In genomic region chr11:81590911-81591310, GRCm38 (mm10) we compare ENCODE assay signal across 12 mouse cellular contexts.
DNase-seq lines count a peak whose midpoint lies in the region; ATAC-seq and TF ChIP-seq lines count a peak whose summit lies in the region.
"Had no signal": no experiment of that assay in that cellular context is flagged by ENCODE, and none has a peak within 500 bp of the region (broad histone marks: within the 10 kb centered on the region; RNA-seq: fewer than 3 reads in every experiment).

No protein-coding gene starts in this region.

- no peaks in the 10 kb centered on the region for H3K36me3 ChIP-seq in heart, postnatal 0 days (replicated peaks; ENCODE audit: control insufficient read depth, insufficient read depth, low read length)
- no peaks in the 10 kb centered on the region for H3K36me3 ChIP-seq in lung, embryonic 14.5 days (ENCODE audit: insufficient read depth)
- H3K36me3 ChIP-seq: heart, embryonic 15.5 days had no signal

- no peak overlapping the region for H3K27ac ChIP-seq in heart, postnatal 0 days (ENCODE audit: low read depth)
- H3K27ac ChIP-seq in lung, embryonic 14.5 days (ENCODE audit: low read depth): no peak overlapping the region
- H3K27ac ChIP-seq: heart, embryonic 15.5 days; macrophage had no signal

- intact Hi-C loops in heart, postnatal 14 days (cut with DNase I): no loop called here
- intact Hi-C loops in left cerebral cortex, postnatal 4 days (cut with DNase I): loop anchor here (10.0 kb wide), 1 partner anchor 436 kb away; no protein-coding TSS in a partner anchor

- WGBS in heart, postnatal 0 days: 67% methylated on average over 4 of the region's 4 CpGs
- WGBS in lung, embryonic 14.5 days: 61% methylated on average over 4 of the region's 4 CpGs

- no peak overlapping the region for H3K9ac ChIP-seq in heart, postnatal 0 days (replicated peaks; ENCODE audit: low read depth, low read length)
- H3K9ac ChIP-seq in lung, embryonic 14.5 days: no peak overlapping the region
- H3K9ac ChIP-seq: heart, embryonic 15.5 days had no signal

- no peaks in the 10 kb centered on the region for H3K9me3 ChIP-seq in heart, postnatal 0 days (replicated peaks; ENCODE audit: control insufficient read depth, low read length)
- H3K9me3 ChIP-seq in lung, embryonic 14.5 days (ENCODE audit: low read depth, low read length): no peaks in the 10 kb centered on the region
- H3K9me3 ChIP-seq: heart, embryonic 15.5 days had no signal

- DNase-seq in heart, postnatal 0 days (ENCODE audit: low spot score): no peak
- no peak for DNase-seq in heart, postnatal 14 days
- DNase-seq in lung, embryonic 14.5 days: peak; percentile 69
- DNase-seq in lung, adult 18-20 months: no peak
- DNase-seq in NIH3T3 (ENCODE audit: low read depth): peak; percentile 32
- DNase-seq in embryo, embryonic 11 days: peak; percentile 66
- no peak for DNase-seq in left cerebral cortex, postnatal 4 days
- DNase-seq: gastrocnemius, postnatal 10 days had no signal

- H3K4me3 ChIP-seq in heart, postnatal 0 days (ENCODE audit: low read depth, low read length): no peak overlapping the region
- no peak overlapping the region for H3K4me3 ChIP-seq in lung, embryonic 14.5 days (ENCODE audit: low read depth, low read length)
- H3K4me3 ChIP-seq: heart, embryonic 15.5 days had no signal

- TF ChIP-seq CTCF in heart, postnatal 0 days (IDR thresholded peaks at IDR 0.05; ENCODE audit: low read depth): peak; percentile 58
- TF ChIP-seq CTCF in lung, embryonic 14.5 days (IDR thresholded peaks at IDR 0.05; ENCODE audit: low read depth): peak; percentile 55

- ATAC-seq in heart, postnatal 0 days (ENCODE audit: insufficient read depth, low read depth): no peak
- ATAC-seq in lung, embryonic 14.5 days (ENCODE audit: insufficient read depth): no peak
- no peak for ATAC-seq in monocyte, adult 5-6 weeks (replicated peaks; ENCODE audit: insufficient number of reproducible peaks, low FRiP score, low TSS enrichment, poor library complexity, severe bottlenecking)
- ATAC-seq: inflammation-experienced regulatory T-cells, adult 6 months had no signal

- H3K4me2 ChIP-seq in heart, postnatal 0 days (ENCODE audit: low read depth, low read length): no peak overlapping the region
- no peak overlapping the region for H3K4me2 ChIP-seq in lung, embryonic 14.5 days
- H3K4me2 ChIP-seq: heart, embryonic 15.5 days had no signal

- H3K27me3 ChIP-seq in heart, postnatal 0 days (ENCODE audit: control insufficient read depth, insufficient read depth, low read length): no peaks in the 10 kb centered on the region
- H3K27me3 ChIP-seq in lung, embryonic 14.5 days (ENCODE audit: insufficient read depth, low read length): no peaks in the 10 kb centered on the region
- H3K27me3 ChIP-seq: heart, embryonic 15.5 days had no signal

- no peak for TF ChIP-seq EP300 in heart, postnatal 0 days (IDR thresholded peaks at IDR 0.05; ENCODE audit: low read depth)

- H3K4me1 ChIP-seq in heart, postnatal 0 days (ENCODE audit: control insufficient read depth, insufficient read depth): peaks cover 11% of the 10 kb centered on the region
- H3K4me1 ChIP-seq in lung, embryonic 14.5 days (ENCODE audit: insufficient read depth): no peaks in the 10 kb centered on the region

Comparison
In these comparisons a context has a peak if more than half of its experiments do, and no peak if none do; other contexts are left out.
1. DNase-seq: peak in lung, embryonic 14.5 days (single experiment), NIH3T3 (single experiment) and embryo, embryonic 11 days (single experiment); none in heart, postnatal 0 days (single experiment), heart, postnatal 14 days (0 of 2), lung, adult 18-20 months (0 of 2) and left cerebral cortex, postnatal 4 days (single experiment).